In the genomic region with DNA sequence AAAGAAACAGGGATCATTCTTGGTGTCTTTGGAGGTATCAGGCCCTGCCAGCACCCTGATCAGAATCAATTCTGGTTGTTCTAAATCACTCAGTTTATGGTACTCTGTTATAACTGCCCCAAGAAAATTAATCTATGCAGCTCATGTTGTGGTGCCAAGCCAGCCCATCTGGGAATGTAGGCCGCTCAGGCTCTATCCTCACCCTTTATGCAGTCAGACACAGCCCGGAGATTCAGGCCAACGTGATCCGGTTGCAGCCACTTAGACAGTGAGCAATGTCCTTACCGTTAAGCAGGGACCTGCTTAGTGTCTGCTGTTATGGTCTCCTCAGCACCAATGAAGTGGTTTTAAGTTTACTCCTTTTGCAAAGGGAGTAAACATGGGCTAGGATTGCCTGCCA, we compare ENCODE assay signal across 25 mouse cellular contexts.
DNase-seq lines count a peak whose midpoint lies in the region; ATAC-seq lines count a peak whose summit lies in the region.
"Had no signal": no experiment of that assay in that cellular context is flagged by ENCODE, and none has a peak within 500 bp of the region (broad histone marks: within the 10 kb centered on the region; RNA-seq: fewer than 3 reads in every experiment).

No protein-coding gene starts in this region.

- WGBS in forebrain, embryonic 14.5 days: 88% methylated on average over 5 of the region's 5 CpGs
- WGBS in forebrain, embryonic 10.5 days: 90% methylated on average over 5 of the region's 5 CpGs
- 56% methylated on average over 5 of the region's 5 CpGs for WGBS in embryonic facial prominence, embryonic 15.5 days

- H3K9me3 ChIP-seq in forebrain, embryonic 14.5 days (replicated peaks; ENCODE audit: control insufficient read depth, low read length): no peaks in the 10 kb centered on the region
- no peaks in the 10 kb centered on the region for H3K9me3 ChIP-seq in forebrain, embryonic 10.5 days
- no peaks in the 10 kb centered on the region for H3K9me3 ChIP-seq in embryonic facial prominence, embryonic 15.5 days (replicated peaks)
- H3K9me3 ChIP-seq: heart, embryonic 12.5 days had no signal

- no peaks in the 10 kb centered on the region for H3K4me1 ChIP-seq in forebrain, embryonic 14.5 days (ENCODE audit: control insufficient read depth, insufficient read depth, low read length)
- peaks cover 24% of the 10 kb centered on the region for H3K4me1 ChIP-seq in forebrain, embryonic 10.5 days
- H3K4me1 ChIP-seq in embryonic facial prominence, embryonic 15.5 days: no peaks in the 10 kb centered on the region
- H3K4me1 ChIP-seq: heart, embryonic 12.5 days had no signal

- DNase-seq in forebrain, embryonic 14.5 days (ENCODE audit: low spot score): no peak
- no peak for DNase-seq in forebrain, embryonic 10.5 days (ENCODE audit: extremely low spot score, low spot score)
- DNase-seq in heart, adult 11 months: peak; percentile 49
- no peak for DNase-seq in heart, postnatal 36 days
- peak; percentile 28 for DNase-seq in ZHBTc4 (ENCODE audit: low read depth, low spot score)
- no peak for DNase-seq in left cerebral cortex, postnatal 10 days (ENCODE audit: extremely low spot score in 1 of 2, low spot score in 2 of 2)
- DNase-seq: adrenal gland, adult 2 months; B cell, adult 2 months; cerebellum, adult 9-10 months; heart, postnatal 14 days; kidney, adult 2 months; kidney, postnatal 10 days; layer of hippocampus, postnatal 36 days; liver, postnatal 0 days; lung, postnatal 10 days; midbrain, embryonic 14.5 days; right cerebral cortex, postnatal 14 days; spleen, adult 18-20 months; thymus, postnatal 36 days had no signal

- no peak overlapping the region for H3K9ac ChIP-seq in forebrain, embryonic 14.5 days (ENCODE audit: low read length)
- H3K9ac ChIP-seq in embryonic facial prominence, embryonic 15.5 days: no peak overlapping the region
- H3K9ac ChIP-seq: heart, embryonic 12.5 days; liver, postnatal 0 days had no signal

- intact Hi-C loops in heart, postnatal 36 days (cut with DNase I): no loop called here
- intact Hi-C loops in left cerebral cortex, postnatal 10 days (cut with DNase I): no loop called here

- H3K4me2 ChIP-seq in forebrain, embryonic 14.5 days (ENCODE audit: low read length): no peak overlapping the region
- no peak overlapping the region for H3K4me2 ChIP-seq in embryonic facial prominence, embryonic 15.5 days (replicated peaks)
- H3K4me2 ChIP-seq: heart, embryonic 12.5 days had no signal

- no peaks in the 10 kb centered on the region for H3K27me3 ChIP-seq in forebrain, embryonic 14.5 days (replicated peaks; ENCODE audit: control insufficient read depth, insufficient read depth, low read length)
- no peaks in the 10 kb centered on the region for H3K27me3 ChIP-seq in forebrain, embryonic 10.5 days (ENCODE audit: poor library complexity, severe bottlenecking)
- H3K27me3 ChIP-seq in embryonic facial prominence, embryonic 15.5 days: no peaks in the 10 kb centered on the region
- H3K27me3 ChIP-seq: heart, embryonic 12.5 days had no signal

- H3K36me3 ChIP-seq in forebrain, embryonic 14.5 days (ENCODE audit: control insufficient read depth, insufficient read depth, low read length): no peaks in the 10 kb centered on the region
- no peaks in the 10 kb centered on the region for H3K36me3 ChIP-seq in forebrain, embryonic 10.5 days (replicated peaks)
- H3K36me3 ChIP-seq in embryonic facial prominence, embryonic 15.5 days: no peaks in the 10 kb centered on the region
- H3K36me3 ChIP-seq: heart, embryonic 12.5 days had no signal

- ATAC-seq in forebrain, embryonic 14.5 days: 0 out of 2 replicates have a peak, but pooled peaks have one; percentile 29
- 0 out of 2 replicates have a peak, but pooled peaks have one; percentile 54 for ATAC-seq in embryonic facial prominence, embryonic 15.5 days (ENCODE audit: insufficient number of reproducible peaks, low FRiP score, low TSS enrichment, low read depth)
- ATAC-seq in erythroblast, adult 5-6 weeks (replicated peaks; ENCODE audit: low FRiP score, poor library complexity, severe bottlenecking): no peak
- ATAC-seq: inflammation-experienced regulatory T-cells, adult 6 months; liver, postnatal 0 days had no signal

- H3K27ac ChIP-seq in forebrain, embryonic 14.5 days (ENCODE audit: low read depth, low read length): no peak overlapping the region
- no peak overlapping the region for H3K27ac ChIP-seq in forebrain, embryonic 10.5 days
- 0 out of 2 replicates have a peak overlapping the region, but pooled peaks have one; percentile 3 for H3K27ac ChIP-seq in embryonic facial prominence, embryonic 15.5 days (replicated peaks)
- H3K27ac ChIP-seq: layer of hippocampus, adult 2 months had no signal

- H3K4me3 ChIP-seq in forebrain, embryonic 14.5 days (ENCODE audit: low read depth, low read length): no peak overlapping the region
- no peak overlapping the region for H3K4me3 ChIP-seq in forebrain, embryonic 10.5 days
- no peak overlapping the region for H3K4me3 ChIP-seq in embryonic facial prominence, embryonic 15.5 days (replicated peaks)
- H3K4me3 ChIP-seq: heart, embryonic 12.5 days; layer of hippocampus, adult 2 months; myocyte had no signal

Comparison
In these comparisons a context has a peak if more than half of its experiments do, and no peak if none do; other contexts are left out.
1. DNase-seq: peak in heart, adult 11 months (single experiment) and ZHBTc4 (single experiment); none in forebrain, embryonic 14.5 days (single experiment), forebrain, embryonic 10.5 days (single experiment), heart, postnatal 36 days (0 of 2) and left cerebral cortex, postnatal 10 days (0 of 2).